Mouse (Mus musculus) layer of hippocampus, postnatal 14 days (tissue): ENCODE measurements around the gene Tbxa2r. TPM values are rescaled to one million over a fixed set of nuclear protein-coding genes. Genes with fewer than 3 reads are reported as not detected.
A peak's percentile ranks its signal among the peaks of the same experiment; 100 is the strongest.

Experiments
- DNase-seq, 2 experiments: peaks; one replicate each; pipeline ENCODE4 v3.0.0; 2021 to 2022; ENCODE audit warnings: low spot score in 2 of 2, mixed read lengths in 1 of 2
- total RNA-seq, 2 experiments: library from RNA; stranded (reverse); gene quantifications; 2 replicates each; pipeline ENCODE4 v1.2.3; 2021

Tbxa2r gene
- total RNA-seq, 2 experiments from 2014 or later, result 1.8 to 2.2 TPM

GRCm38 (mm10) chr10:81364666-81365065 lies 36.1 kb downstream of the Tbxa2r start:
- no peak for DNase-seq

GRCm38 (mm10) chr10:81365073-81365472 lies 36.5 kb downstream of the Tbxa2r start:
- no peak for DNase-seq

GRCm38 (mm10) chr10:81365672-81366476 lies 37.3 kb downstream of the Tbxa2r start, which contains the start of gene 4930404N11Rik:
TSS of gene 4930404N11Rik (minus strand) at chr10:81365816.
- no peak for DNase-seq

GRCm38 (mm10) chr10:81366477-81367206 lies 38.1 kb downstream of the Tbxa2r start:
- DNase-seq, result no peak

- DNase-seq, result no peak
Observed at GRCm38 (mm10) chr10:81367207-81367495, 38.6 kb downstream of the Tbxa2r start.

GRCm38 (mm10) chr10:81375322-81375721 lies 46.8 kb downstream of the Tbxa2r start:
- no peak for DNase-seq

- no peak for DNase-seq
Observed at GRCm38 (mm10) chr10:81376561-81377361, 48.2 kb downstream of the Tbxa2r start.

GRCm38 (mm10) chr10:81377362-81377664 lies 48.8 kb downstream of the Tbxa2r start:
- no peak for DNase-seq

GRCm38 (mm10) chr10:81377793-81378552 lies 49.4 kb downstream of the Tbxa2r start, which contains the start of gene Fzr1:
TSS of gene Fzr1 (minus strand) at chr10:81378516.
- DNase-seq, result no peak

- peak; percentile 100 for DNase-seq
Observed at GRCm38 (mm10) chr10:81378553-81379182, 50.1 kb downstream of the Tbxa2r start.

GRCm38 (mm10) chr10:81379183-81379553 lies 50.6 kb downstream of the Tbxa2r start:
- no peak for DNase-seq

GRCm38 (mm10) chr10:81379809-81380378 lies 51.4 kb downstream of the Tbxa2r start:
- no peak for DNase-seq

GRCm38 (mm10) chr10:81382039-81382438 lies 53.5 kb downstream of the Tbxa2r start:
- no peak for DNase-seq

- DNase-seq, result peak; percentile 98 to 99
Observed at GRCm38 (mm10) chr10:81383802-81384604, 55.5 kb downstream of the Tbxa2r start, which contains the start of the genes Dohh and Gm48551. TSS of gene Dohh (plus strand) at chr10:81384428. TSS of gene Gm48551 (plus strand) at chr10:81384466.

- DNase-seq, result no peak
Observed at GRCm38 (mm10) chr10:81384605-81384982, 56.1 kb downstream of the Tbxa2r start.
